Mouse (Mus musculus) hindbrain, postnatal 0 days (tissue): Measurements from ENCODE around the gene Rgs7. TPM values are rescaled to one million over a fixed set of nuclear protein-coding genes. Genes with fewer than 3 reads are reported as not detected.

ENCODE experiments used
- ATAC-seq: fragments of 200-750 bp; cut with Nextera tagmentation; 2 replicates; pipeline ENCODE4 v1.8.0; 2017; ENCODE audit warnings: mild to moderate bottlenecking, moderate TSS enrichment, moderate library complexity
- DNase-seq: peaks from one replicate; pipeline ENCODE4 v3.0.0-alpha.2; 2015; ENCODE audit warnings: low spot score
- H3K27ac ChIP-seq: fragments of 300-500 bp; sonication (generic); 2 replicates; pipeline ENCODE4 v1.5.1; 2014; ENCODE audit warnings: mild to moderate bottlenecking
- H3K27me3 ChIP-seq: fragments of 300-500 bp; sonication (generic); 2 replicates; pipeline ENCODE4 v1.6.1; 2014; ENCODE audit warnings: low read length, mixed read lengths; ENCODE audit not compliant: insufficient read depth
- H3K36me3 ChIP-seq: fragments of 300-500 bp; sonication (generic); 2 replicates; pipeline ENCODE4 v1.6.1; 2014; ENCODE audit warnings: low read length, mixed read lengths; ENCODE audit not compliant: insufficient read depth
- H3K4me1 ChIP-seq: fragments of 300-500 bp; sonication (generic); 2 replicates; pipeline ENCODE4 v1.6.1; 2014; ENCODE audit warnings: antibody characterized with exemption, low read length, mixed read lengths; ENCODE audit not compliant: insufficient read depth
- H3K4me2 ChIP-seq: fragments of 300-500 bp; sonication (generic); 2 replicates; pipeline ENCODE4 v1.6.1; 2014; ENCODE audit warnings: low read depth, mild to moderate bottlenecking, low read length, moderate library complexity, mixed read lengths
- H3K4me3 ChIP-seq: fragments of 300-500 bp; sonication (generic); 2 replicates; pipeline ENCODE4 v1.5.1; 2014; ENCODE audit warnings: low read length
- H3K9ac ChIP-seq: fragments of 300-500 bp; sonication (generic); replicated peaks from 2 replicates; pipeline ENCODE4 v1.6.1; 2014; ENCODE audit warnings: mild to moderate bottlenecking, low read length, moderate library complexity, mixed read lengths
- H3K9me3 ChIP-seq: fragments of 300-500 bp; sonication (generic); 2 replicates; pipeline ENCODE4 v1.6.1; 2016; ENCODE audit warnings: low read length, mixed read lengths
- CTCF ChIP-seq: IDR thresholded peaks from 2 replicates; pipeline ENCODE4 v1.5.1; 2016; ENCODE audit warnings: antibody characterized with exemption, control low read depth, low read depth
- WGBS: fragments of 180-500 bp; shearing (Covaris S2); extraction: QIAGEN DNeasy Blood & Tissue Kit; methylation state at CpG from one replicate; pipeline ENCODE4 v1.1.7; 2014; 5-methylcytosine and 5-hydroxymethylcytosine counted together
- polyA plus RNA-seq: library from polyadenylated mRNA; unstranded; fragments of >200 nt; fragmentation: Nextera tagmentation; extraction: Ambion mirVana; gene quantifications from 2 replicates; pipeline ENCODE4 v1.2.1, GENCODE M21; 2015
- total RNA-seq: library from RNA; depleted of rRNA; stranded (reverse); fragments of >200 nt; gene quantifications from 2 replicates; pipeline ENCODE4 v1.2.3, GENCODE M21; 2014

Rgs7 gene
- total and polyA plus RNA-seq, 2 experiments from 2014 or later: 32.5 to 41.6 TPM

DNA sequence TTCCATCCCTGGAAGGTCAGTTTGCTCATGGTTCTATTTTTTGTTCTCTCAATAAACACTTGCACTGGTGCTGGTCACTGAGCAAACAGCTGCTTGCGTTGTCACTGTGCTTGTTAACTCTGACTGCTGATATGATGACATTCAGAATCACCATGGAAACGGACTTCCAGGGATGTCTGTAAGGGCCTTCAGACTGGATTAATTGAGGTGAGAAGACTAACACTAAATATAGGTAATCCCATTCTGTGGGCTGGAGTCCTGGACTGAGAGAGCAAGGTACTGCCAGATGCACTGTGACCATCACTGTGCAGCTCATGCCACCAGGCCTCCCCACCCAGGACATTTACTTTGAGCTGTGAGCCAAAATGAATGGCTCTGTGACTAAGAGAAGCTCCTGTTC lies 252.2 kb downstream of the Rgs7 start:
- H3K27ac ChIP-seq: no peak overlapping the region
- H3K27me3 ChIP-seq: no peaks in the 10 kb centered on the region
- DNase-seq (peak; percentile 31), ATAC-seq (no peak)
- H3K4me2 ChIP-seq: no peak overlapping the region
- H3K9me3 ChIP-seq: no peaks in the 10 kb centered on the region
- WGBS: 55% methylated on average over 2 of the region's 2 CpGs
- H3K4me1 ChIP-seq: no peaks in the 10 kb centered on the region
- no peak for TF ChIP-seq CTCF
- no peak overlapping the region for H3K9ac ChIP-seq
- no peaks in the 10 kb centered on the region for H3K36me3 ChIP-seq
- H3K4me3 ChIP-seq: no peak overlapping the region

GRCm38 (mm10) chr1:175221593-175222500 lies 270.5 kb downstream of the Rgs7 start:
- H3K9me3 ChIP-seq: no peaks in the 10 kb centered on the region
- no peak overlapping the region for H3K9ac ChIP-seq
- ATAC-seq (no peak), DNase-seq (no peak)
- TF ChIP-seq CTCF: no peak
- H3K4me1 ChIP-seq: no peaks in the 10 kb centered on the region
- no peak overlapping the region for H3K4me2 ChIP-seq
- H3K36me3 ChIP-seq: no peaks in the 10 kb centered on the region
- H3K27me3 ChIP-seq: no peaks in the 10 kb centered on the region
- H3K4me3 ChIP-seq: no peak overlapping the region
- no peak overlapping the region for H3K27ac ChIP-seq
- WGBS: 76% methylated on average over 3 of the region's 3 CpGs

- H3K4me1 ChIP-seq: no peaks in the 10 kb centered on the region
- WGBS: 84% methylated on average over 2 of the region's 2 CpGs
- no peaks in the 10 kb centered on the region for H3K9me3 ChIP-seq
- no peaks in the 10 kb centered on the region for H3K36me3 ChIP-seq
- no peak overlapping the region for H3K9ac ChIP-seq
- H3K27me3 ChIP-seq: no peaks in the 10 kb centered on the region
- ATAC-seq (no peak), DNase-seq (no peak)
- no peak for TF ChIP-seq CTCF
- H3K27ac ChIP-seq: no peak overlapping the region
- no peak overlapping the region for H3K4me2 ChIP-seq
- no peak overlapping the region for H3K4me3 ChIP-seq
These were observed 272.7 kb downstream of the Rgs7 start for GRCm38 (mm10) chr1:175219563-175219962.

- Histone ChIP-seq H3K9ac (no peak overlapping the region), H3K27ac (no peak overlapping the region), H3K4me1 (no peaks in the 10 kb centered on the region), H3K9me3 (no peaks in the 10 kb centered on the region), H3K4me3 (no peak overlapping the region), H3K36me3 (no peaks in the 10 kb centered on the region), H3K27me3 (no peaks in the 10 kb centered on the region), H3K4me2 (no peak overlapping the region)
- no peak for TF ChIP-seq CTCF
- 69% methylated on average over 2 of the region's 2 CpGs for WGBS
- ATAC-seq (no peak), DNase-seq (no peak)
These were observed 285.3 kb downstream of the Rgs7 start for GRCm38 (mm10) chr1:175207004-175207403.

- H3K9ac ChIP-seq: no peak overlapping the region
- DNase-seq: no peak
- no peak overlapping the region for H3K4me3 ChIP-seq
- TF ChIP-seq CTCF: no peak
- WGBS: 51% methylated on average over 1 of the region's 1 CpGs
- H3K9me3 ChIP-seq: no peaks in the 10 kb centered on the region
- H3K27ac ChIP-seq: no peak overlapping the region
- no peak overlapping the region for H3K4me2 ChIP-seq
- H3K4me1 ChIP-seq: no peaks in the 10 kb centered on the region
- no peaks in the 10 kb centered on the region for H3K36me3 ChIP-seq
- H3K27me3 ChIP-seq: no peaks in the 10 kb centered on the region
- no peak for ATAC-seq
These were observed 286.7 kb downstream of the Rgs7 start for GRCm38 (mm10) chr1:175205633-175206032.

DNA sequence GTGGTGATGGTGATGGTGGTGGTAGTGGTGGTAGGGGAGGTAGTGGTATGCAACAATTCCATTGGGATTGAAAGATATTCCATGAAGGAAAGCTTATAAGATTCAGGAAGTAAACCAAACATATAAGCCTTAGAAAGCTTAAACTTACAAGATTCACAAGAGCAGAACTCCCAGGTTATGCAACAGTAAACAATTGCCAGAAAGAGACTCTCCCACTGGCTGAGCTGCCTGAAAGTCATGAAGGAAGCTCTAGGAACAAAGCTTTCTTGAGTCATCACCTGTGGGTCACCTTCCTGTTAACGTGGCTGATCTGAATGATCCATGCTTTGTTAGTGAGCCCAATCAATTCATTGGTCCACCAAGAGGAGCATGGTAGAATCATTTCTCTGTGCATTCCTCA lies 288.8 kb downstream of the Rgs7 start:
- Histone ChIP-seq H3K27ac (no peak overlapping the region), H3K9ac (no peak overlapping the region), H3K4me1 (no peaks in the 10 kb centered on the region), H3K4me3 (no peak overlapping the region), H3K27me3 (no peaks in the 10 kb centered on the region), H3K36me3 (no peaks in the 10 kb centered on the region), H3K4me2 (no peak overlapping the region), H3K9me3 (no peaks in the 10 kb centered on the region)
- no peak for TF ChIP-seq CTCF
- ATAC-seq (no peak), DNase-seq (no peak)
- WGBS: 81% methylated on average over 1 of the region's 1 CpGs

GRCm38 (mm10) chr1:175202902-175203301 lies 289.4 kb downstream of the Rgs7 start:
- Histone ChIP-seq H3K27ac (no peak overlapping the region), H3K36me3 (no peaks in the 10 kb centered on the region), H3K9ac (no peak overlapping the region), H3K9me3 (no peaks in the 10 kb centered on the region), H3K4me3 (no peak overlapping the region), H3K27me3 (no peaks in the 10 kb centered on the region), H3K4me2 (no peak overlapping the region), H3K4me1 (no peaks in the 10 kb centered on the region)
- DNase-seq (no peak), ATAC-seq (no peak)
- TF ChIP-seq CTCF: no peak
- WGBS: 57% methylated on average over 2 of the region's 2 CpGs
